Mouse (Mus musculus): ENCODE data around the gene Lurap1. TPM values are rescaled to one million over a fixed set of nuclear protein-coding genes. Genes with fewer than 3 reads are reported as not detected.
A peak's percentile ranks its signal among the peaks of the same experiment; 100 is the strongest.

Gene Lurap1
- total RNA-seq, 4 experiments from 2014 or later = 3.6 to 5.3 (median 4.9) TPM

DNA sequence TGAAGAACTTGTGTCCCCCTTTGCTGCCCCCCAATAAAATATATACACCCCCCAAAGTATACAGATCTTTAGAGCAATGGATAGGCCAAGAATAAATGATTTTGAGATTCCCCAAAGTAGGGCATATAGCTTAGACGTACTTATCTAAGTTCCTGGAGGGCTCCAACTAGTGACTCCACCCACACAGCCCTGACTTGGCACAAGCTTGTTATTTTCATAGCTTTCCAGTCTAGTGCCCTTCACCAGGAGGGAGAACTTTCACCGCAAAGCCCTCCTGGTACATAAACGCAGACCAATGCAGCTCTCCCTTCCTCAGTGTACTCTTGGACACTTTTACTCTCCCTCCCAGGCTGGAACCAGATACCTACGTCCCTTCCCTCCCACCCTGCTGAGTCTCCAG, 11.0 kb upstream of the Lurap1 start:
- no peak for DNase-seq (ENCODE audit: low spot score)

DNA sequence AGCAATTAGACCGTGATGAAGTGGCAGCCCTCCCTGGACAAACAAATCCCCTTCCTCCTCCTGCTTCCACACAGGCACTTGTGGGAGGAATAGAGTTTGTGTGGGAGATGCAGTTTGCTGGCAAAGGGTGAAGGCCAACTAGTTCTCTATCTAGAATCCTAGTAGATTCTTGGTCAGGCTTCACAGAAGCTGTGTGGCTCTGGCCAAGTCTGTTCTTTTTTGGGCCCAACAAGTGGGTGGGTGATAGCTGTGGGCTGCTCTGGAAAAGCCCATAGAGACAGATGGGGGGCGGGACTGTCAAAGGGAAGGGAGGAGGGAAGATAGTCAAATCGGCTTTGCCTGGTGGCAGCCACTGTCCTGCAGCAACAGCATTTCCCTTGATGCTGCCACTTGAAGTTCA, 9.6 kb upstream of the Lurap1 start:
- DNase-seq (ENCODE audit: low spot score) = no peak

DNA sequence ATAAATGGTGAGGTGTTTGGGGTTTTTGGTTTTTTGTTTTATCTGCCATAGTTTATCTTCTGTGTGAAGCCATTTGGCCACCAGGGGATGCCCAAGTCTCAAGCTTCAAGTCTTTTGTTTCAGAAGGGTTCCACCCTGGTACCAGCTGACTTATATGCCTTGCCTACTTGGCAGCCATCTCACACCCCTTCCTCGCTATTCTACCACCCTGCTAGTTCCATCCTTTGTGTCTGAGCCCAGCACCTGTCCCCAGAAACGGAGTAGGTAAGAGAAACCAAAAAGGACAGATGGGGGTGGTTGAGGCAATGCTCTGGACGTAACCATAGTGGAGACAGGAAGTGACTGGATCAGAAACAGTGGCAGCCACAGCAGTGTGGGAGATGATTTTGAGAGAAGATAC, 8.8 kb upstream of the Lurap1 start:
- DNase-seq (ENCODE audit: low spot score) = no peak

DNA sequence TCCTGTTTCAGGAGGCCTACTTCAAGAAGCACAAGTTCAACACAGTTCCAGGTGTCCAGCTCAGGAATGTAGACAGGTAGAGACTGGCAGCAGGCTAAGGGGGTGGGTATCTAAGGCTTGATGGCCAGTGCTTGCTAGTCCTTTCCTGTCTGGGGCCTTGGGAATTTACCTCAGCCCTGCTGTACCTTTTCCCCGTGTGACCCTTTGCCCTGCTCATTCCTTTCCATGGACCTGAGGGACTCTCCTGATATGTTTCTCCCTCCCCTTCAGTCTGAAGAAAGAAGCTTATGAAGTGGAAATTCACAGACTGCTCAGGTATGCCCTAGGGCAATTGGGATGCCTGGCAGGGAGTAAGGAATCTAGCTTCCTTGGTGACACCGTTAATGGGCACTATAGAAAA, 6.7 kb upstream of the Lurap1 start:
- DNase-seq (ENCODE audit: low spot score) = no peak

DNA sequence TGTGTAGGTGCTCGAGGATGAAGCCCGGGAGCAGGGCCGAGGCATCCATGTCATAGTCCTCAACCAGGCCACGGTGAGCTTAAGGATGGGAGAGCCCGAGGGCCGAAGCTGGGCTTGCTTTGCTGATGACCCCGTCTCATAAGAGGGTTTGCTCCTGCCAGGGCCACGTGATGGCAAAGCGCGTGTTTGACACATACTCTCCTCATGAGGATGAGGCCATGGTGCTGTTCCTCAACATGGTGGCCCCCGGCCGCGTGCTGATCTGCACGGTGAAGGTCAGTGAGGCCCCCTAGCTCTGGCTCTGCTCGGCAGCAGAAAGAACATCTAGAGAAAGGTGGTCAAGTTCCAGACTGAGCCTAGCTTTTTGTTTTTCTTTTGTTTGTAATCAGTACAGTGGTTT, 1.6 kb upstream of the Lurap1 start:
- no peak for DNase-seq (ENCODE audit: low spot score)

DNA sequence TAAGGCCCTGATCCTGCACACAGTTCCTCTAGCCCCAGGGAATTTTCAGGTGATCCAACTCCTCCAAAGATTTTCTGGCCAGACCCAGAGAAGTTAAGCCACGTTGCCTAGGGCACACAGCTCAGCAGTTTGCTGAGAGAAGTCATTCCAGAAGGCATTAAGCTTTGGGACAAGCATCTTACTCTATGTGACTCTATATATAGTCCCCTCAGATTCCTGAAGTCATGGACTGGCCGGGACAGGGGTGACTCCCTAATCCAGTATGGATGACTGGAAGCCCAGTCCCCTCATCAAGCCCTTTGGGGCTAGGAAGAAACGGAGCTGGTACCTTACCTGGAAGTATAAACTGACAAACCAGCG, 296 bp downstream of the Lurap1 start:
- no peak for DNase-seq (ENCODE audit: low spot score)

DNA sequence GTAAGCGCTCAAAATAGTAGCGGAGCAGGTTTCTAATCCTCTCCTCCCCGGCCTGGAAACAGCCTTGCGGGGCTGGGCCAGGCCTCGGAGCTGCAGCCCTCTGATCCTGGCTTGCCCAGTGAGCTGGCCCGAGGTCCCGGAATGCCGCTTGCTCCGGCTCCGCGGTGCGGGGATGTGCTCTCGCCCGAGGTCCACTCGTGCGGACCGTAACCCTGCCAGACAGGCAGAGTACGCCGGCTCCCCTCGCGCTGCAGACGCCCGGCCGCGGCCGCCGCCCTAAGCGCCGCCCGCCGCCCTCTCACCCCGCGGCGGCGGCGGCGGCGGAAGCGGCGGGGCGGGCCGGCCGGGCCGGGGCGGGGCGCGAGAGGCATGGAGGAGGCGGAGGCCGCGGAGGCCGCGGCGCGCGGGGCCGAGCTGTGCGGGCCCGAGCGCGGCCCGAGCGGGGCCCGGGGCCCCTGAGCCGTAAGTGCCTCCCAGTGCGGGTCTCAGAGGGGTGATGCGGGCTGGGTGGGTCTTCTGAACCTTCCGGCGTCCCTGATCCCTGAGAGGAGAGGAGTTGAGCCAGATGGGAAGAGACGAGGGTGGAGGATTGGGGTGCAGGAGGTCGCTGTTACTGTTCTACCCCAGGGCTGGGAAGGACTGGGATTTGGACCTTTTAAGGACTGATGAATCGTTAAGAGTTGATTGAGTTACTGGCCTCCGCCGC, 829 bp downstream of the Lurap1 start:
- DNase-seq (ENCODE audit: low spot score) = peak; percentile 35

DNA sequence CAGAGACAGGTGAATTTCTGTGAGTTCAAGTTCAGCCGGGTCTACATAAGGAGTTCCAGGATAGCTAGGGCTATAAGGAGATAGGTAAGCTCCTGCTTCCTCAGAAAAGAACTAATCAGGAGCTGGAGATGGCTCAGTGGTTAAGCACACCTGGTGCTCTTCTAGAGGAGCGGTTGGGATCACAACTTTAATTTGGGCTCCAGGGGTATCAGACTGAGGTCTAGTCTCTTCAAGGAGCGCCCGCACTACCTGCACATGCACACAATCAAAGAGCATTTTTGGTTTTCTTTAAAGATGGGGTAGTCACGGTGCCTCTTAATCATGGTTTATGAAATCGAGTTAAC, 1.4 kb downstream of the Lurap1 start:
- DNase-seq (ENCODE audit: low spot score) = no peak

DNA sequence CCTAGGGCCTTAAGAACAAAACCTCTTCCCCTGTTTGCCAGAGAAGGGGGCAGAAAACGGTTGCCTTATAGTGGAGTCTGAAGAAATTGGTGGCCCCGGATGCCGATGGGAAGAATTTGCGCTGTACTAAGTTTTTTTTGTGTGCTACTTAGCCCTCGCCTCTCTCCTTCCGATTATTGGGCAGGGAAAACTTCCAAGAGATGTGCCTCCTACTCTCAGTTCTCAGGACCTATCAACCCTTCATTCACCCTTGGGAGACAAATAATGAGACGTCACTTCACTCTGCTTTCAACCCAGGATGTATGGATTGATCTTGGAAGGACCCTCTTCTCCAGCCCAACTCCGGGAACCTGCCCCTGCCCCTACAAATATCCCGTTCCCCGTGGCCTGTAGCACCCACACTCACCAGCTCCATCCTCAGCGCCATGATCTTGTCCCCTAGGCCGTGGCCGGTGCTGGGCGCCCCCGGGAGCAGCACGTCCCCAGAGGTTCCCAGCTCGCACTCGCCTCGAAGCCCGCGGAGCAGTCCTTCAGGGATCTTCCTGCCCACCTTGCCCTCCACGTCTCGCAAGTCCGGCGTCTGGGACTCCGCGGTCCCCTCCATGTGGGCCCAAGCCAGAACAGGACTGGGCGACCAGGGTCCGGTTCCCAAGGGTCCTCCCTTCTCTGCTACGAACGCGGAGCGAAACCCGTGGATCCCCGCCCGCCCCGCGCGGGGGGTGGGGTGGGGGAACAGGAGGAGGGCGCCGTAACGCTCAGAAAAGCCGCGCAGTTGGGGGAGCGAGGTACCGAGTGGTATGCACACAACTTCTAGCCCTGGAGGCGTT, 7.0 kb downstream of the Lurap1 start:
- peak; percentile 60 for DNase-seq (ENCODE audit: low spot score)

DNA sequence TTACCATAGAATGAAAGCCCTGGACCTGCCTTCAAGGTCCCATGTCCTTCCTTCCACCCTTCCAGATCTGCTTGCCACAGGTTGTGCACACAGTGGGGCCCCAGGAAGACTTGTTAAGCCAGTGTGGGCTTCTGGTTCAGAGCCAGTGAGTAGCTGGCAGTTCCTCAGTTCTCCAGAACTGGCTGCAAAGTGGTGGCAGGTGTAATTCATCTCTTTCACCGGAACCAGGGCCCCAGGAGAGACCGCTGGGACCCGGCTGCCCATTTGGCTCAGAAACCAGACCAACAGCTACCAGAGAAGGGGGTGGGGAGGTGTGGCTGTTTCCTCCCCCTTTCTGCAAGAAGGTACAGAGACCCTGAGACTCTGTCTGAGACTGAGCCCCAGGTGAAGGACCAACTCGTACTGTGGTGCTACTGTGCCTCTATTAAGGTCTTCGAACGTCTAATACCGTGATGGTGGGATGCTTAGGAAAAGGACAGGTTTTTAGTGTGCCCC, 7.8 kb downstream of the Lurap1 start:
- peak; percentile 11 for DNase-seq (ENCODE audit: low spot score)

DNA sequence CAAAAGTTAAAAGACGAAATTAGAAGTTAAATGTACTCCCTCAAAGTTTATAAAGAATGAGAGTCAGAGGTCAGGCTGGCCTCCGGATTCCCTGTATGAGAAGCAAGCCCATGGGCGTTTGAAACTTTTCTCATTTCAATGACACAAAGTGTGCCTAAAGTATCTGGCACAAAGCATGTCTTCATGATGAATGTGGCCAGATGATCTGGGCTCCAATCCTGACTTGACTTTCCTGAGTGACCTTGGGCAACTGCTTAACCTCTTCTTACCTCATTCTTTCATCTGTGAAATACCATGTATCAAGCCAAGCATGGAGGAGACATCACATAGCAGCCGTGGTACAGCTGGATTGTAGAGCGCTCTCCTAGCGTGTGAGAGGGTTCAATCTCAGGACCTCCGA, 8.9 kb downstream of the Lurap1 start:
- no peak for DNase-seq (ENCODE audit: low spot score)

DNA sequence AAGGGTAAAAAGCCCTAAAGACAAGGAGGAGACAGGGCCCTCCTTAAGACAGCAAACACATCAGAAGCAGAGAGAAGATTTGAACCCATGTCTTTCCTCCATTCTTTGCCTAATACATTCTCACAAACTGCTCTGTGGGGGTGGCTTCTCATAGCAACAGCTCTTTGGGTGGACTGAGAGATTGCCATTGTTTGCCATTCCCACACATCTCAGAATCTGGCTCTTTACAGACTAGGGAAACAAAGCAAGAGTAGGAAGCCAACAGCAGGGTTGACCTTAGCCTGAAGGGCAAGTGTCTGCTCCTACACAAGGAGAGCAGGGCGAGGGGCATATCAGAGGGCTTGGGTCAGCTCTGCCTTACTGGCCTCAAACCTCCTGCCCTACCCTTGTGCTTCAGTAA, 9.4 kb downstream of the Lurap1 start:
- DNase-seq (ENCODE audit: low spot score) = no peak

DNA sequence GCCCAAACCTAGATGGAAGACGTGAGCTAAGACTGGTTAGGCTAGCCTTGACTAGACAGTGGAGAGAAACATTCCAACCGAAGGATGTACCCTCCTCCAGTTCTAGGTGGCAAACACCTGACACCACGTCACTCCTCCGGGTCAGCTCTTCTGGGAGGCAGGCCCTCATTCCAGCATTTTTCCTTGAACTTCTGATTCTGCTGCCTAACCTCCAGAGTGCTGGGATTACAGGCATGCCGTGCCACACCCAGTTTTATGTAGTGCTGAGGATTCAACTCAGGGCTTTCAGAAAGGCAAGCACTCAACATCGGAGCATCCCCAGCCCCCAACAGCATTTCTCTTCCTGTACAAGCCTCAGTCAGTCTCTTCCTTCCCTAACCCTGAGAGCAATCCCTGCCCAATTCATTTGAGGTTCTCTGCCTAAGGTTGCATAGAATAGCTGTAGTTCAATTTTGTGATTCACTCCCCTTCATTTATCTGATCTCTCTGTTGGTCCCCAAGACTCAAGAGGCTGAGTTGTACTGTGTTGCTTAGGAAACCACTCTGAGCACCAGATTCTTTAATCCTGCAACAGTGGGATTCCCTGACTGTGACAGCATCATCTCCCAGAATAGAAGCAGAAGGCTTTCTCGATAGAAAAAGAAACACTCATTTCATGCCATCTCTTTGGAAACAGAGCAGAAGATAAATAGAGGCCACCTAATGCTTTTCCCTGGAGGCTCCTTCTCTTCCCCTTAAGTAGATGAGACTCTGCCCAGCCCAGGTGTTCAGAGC, 10.2 kb downstream of the Lurap1 start:
- DNase-seq (ENCODE audit: low spot score) = no peak

DNA sequence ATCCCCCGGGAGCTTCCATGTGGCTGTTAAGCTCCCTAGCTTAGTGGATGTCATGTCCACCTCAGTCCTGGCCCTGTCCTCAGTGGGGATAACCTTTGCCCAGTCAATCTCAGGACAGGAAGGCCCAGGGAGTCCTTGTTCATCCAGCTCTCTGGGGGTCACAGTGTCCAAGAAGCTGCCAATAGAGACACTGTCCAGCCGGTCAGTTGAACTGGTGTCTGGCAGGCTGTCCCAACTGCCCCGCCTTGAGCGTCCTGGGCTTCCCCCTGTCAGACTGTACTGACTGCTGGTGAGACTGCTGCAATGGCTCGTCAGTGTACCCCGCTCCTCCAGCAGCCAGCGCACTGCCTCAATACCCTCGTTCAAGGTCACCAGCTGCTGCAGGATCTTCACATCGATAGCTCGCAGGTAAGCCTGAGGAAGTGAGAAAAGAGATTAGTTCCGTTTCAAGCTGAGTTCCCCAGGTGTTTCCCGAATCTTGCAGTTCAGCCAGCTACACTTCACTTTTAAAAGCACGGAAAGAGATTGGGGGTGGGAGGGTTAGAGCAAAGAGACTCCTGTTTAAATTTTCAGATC, 13.6 kb downstream of the Lurap1 start:
- no peak for DNase-seq (ENCODE audit: low spot score)

DNA sequence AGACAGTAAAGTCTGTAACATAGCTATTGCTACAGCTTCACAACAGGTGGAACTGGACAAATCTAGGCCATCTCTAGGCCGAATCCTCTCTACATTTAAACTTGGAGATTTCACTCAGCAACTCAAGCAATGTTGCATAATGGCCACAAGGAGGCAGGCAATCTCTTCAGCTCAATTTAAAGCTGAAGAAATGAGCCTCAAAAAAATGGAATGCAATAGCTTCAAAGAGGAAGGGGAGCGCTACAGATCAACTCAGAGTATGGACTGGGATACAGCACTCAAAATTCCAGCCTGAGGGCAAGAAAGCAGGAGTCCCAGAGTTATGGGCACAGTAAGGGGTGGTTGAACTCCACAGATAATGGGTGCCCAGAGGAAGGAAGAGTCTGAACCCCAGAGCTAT, 16.1 kb downstream of the Lurap1 start:
- DNase-seq (ENCODE audit: low spot score) = no peak

DNA sequence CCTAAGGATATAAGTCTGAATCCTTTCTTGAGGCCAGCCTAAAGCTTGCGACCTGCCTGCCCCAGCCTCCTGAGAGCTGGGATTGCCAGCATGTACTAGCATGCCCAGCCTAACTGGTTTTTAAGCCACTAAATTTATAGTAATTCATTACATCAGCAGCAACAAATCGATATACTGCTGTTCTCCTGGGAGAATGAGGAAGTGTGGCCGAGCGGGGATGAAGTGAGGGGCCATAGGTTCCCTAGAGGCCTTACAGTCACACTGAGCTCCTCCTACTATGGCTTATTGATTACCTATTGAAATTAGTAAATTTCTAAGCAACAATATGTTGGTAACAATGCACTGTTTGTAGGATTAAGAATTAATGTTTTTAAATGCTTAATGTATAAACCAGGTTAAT, 18.0 kb downstream of the Lurap1 start:
- no peak for DNase-seq (ENCODE audit: low spot score)

DNA sequence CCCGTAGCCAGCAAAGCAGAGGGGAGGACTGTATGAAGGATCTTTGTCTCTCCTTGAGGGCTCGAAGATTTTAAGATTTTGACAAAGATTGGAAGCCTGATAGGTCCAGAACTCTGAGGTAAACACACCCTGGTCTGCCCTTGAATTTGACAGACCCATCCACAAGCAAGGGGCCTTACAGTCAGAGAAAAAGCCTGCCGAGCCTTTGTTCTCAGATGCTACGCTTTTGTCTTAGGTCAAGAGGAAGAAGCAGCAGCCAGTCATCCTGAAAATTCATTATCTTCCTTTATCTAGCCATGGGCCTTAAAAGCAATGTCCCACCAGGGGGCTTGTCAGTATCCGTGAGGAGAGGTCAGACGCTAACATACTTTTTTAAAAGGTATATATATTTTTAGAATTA, 23.2 kb downstream of the Lurap1 start:
- no peak for DNase-seq (ENCODE audit: low spot score)

DNA sequence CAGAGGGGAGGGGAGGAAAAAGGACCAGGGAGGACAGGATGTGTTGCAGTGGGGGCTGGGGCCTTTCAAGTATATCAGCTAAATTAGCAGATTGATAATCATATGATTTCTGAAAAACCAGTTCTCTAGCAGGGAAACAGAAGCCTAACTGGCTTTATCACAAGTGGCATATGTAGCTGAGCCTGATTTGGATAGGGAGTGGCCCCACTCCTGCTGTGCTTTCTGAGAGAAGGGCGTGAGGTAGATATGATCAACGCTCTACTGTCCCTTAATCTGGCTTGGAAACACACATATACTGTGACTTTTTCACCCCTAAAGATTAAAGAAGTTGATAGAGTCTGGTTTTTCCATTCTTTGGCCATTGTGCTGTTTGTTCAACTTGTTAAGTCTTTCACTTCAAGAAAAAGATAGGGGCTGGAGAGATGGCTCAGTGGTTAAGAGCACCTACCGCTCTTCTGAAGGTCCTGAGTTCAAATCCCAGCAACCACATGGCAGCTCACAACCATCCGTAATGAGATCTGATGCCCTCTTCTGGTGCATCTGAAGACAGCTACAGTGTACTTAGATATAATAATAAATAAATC, 25.2 kb downstream of the Lurap1 start:
- DNase-seq (ENCODE audit: low spot score) = no peak

DNA sequence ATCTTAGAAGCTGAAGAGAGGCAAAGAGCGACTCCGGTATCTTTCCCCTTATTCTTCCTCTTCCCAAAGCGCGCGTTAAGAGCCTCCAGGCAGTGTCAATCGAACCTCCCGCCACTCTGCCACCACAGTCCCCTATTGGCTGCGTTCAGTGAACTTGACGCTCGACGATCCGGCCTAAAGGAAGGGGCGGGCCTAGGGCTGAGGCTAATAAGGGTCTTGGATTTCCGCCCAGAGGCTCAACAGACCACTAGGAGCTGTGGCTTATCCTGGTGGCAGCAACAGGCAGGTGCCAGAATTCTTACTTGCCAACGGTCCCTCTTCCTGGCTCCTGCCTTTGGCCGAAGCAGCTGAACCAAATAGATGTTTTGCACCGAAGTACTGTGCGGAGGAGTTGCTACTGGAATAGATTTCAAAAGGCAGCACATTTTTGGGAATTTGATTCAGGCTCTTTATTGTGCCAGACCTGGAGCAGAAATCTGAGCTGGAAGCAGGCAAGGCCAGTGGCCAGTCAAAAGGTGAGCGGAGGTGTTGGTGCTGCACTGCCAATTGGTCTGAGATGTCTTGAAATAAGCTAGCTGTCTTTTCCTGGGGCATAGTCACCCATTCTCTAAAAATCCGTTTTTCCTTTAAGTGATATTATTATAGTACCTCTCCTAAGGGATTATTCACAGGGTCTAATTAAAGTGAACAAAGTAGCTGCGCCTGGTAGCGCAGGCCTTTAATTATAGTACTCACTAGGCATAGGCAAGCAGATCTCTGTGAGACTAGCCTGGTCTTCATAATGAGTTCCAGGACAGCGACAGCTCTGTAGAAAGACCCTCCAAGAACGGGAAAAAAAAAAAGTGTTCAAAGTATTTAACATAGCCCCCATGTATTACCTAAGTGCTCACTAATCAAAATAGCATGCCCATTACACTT, 27.3 kb downstream of the Lurap1 start, which contains the start of the genes Rad54l and Pomgnt1:
Gene Rad54l, minus strand, starts transcription at position 89 of the 918 bp plus-strand sequence.
Gene Pomgnt1, plus strand, starts transcription at position 239 of the 918 bp plus-strand sequence.
- DNase-seq (ENCODE audit: low spot score) = peak; percentile 76

DNA sequence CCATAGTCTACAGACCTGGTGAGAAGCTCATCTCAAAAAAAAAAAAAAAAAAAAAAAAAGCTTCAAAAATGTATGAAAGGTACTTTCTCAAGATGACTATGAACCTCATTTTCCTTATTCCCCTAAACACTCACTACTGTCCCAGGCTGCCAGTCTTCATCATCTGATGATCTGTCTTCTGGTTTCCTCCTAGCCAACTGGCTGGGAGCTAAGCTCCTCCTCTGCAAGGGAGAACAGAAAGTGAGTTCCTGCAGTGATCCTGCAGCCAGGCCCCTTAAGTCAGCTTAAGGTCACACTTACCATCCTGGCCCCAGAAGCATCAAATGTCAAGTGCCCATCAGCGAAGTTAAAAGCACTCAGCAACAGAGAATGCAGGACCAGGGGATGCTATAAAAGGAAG, 28.4 kb downstream of the Lurap1 start:
- no peak for DNase-seq (ENCODE audit: low spot score)

DNA sequence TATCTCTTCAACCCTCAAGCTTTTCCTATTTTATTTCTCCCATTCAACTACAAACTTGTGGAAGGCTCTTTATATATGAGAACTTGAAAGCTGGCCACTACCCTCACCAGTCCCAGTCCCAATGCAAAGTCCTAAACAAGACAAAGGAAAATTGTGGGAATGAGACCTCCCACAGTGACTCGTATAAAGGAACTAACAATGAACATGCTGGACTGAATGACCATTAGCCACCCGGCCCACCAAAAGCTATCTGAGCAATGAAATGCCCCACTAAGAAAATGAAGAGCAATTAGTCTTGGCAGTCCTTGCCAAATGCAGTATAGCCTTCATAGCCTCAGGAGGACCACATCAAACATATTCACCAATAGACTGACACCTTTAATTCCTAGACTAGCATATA, 39.7 kb downstream of the Lurap1 start:
- DNase-seq (ENCODE audit: low spot score) = no peak
